Mouse (Mus musculus): ENCODE measurements around the gene Vmn2r67. TPM values are rescaled to one million over a fixed set of nuclear protein-coding genes. Genes with fewer than 3 reads are reported as not detected.

The Vmn2r67 gene
- polyA plus RNA-seq (2012; rRNA removed), result not detected in 2 replicates

DNA sequence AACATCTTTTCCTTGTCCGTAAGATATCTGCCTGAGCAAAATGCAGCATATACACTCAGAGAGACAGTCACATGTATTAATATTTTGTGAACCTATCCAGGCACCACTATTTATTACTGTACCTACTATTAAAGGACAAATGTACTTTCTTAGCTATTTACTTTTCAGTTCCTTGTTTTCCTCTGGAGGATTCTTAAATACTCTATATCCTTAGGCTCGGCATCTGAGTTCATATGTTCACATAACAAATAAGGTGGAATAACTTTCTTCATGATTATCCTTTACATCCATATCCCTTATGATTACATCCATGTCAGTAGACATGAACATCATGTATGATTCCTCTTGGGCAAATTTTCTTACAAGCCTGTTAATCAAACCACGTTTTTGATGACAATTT lies at the start of gene Vmn2r67:
Gene Vmn2r67, minus strand, starts transcription at position 101 of the 400 bp plus-strand sequence.

Other genes starting within 250 kb of the Vmn2r67 start
- gene Vmn2r65, start 191.9 kb downstream of the Vmn2r67 start, polyA plus RNA-seq (2012; rRNA removed), result not detected in 2 replicates
- gene Vmn2r66, start 143.7 kb downstream of the Vmn2r67 start, polyA plus RNA-seq (2012; rRNA removed), result not detected in 2 replicates
- not detected in 2 replicates for gene Vmn2r68, start 81.8 kb upstream of the Vmn2r67 start, polyA plus RNA-seq (2012; rRNA removed)